Comparison of ENCODE assay signal across 18 mouse cellular contexts in the genomic region with DNA sequence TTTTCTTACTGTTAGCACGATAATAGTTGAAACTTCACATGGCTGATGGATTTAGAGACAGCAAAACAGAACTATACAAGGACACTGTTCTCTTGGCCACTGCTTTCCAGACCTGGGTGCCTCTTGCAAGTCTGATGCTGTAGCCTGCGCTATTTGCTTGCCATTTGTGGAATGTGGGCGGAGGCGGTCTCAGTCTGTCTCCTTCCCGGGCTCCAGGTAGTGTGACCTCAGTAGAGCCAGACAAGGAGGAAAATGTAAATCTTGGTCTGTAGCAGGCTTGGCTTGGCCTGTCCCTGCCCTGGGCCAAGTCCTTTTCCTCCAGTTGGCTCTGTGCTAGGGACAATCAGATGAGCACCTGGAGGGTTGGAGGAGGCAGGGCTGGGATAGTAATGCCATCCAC. TPM values are rescaled to one million over a fixed set of nuclear protein-coding genes. Genes with fewer than 3 reads are reported as not detected.
DNase-seq lines count a peak whose midpoint lies in the region; ATAC-seq lines count a peak whose summit lies in the region.
"Had no signal": no experiment of that assay in that cellular context is flagged by ENCODE, and none has a peak within 500 bp of the region (broad histone marks: within the 10 kb centered on the region; RNA-seq: fewer than 3 reads in every experiment).

No protein-coding gene starts in this region.

- H3K4me3 ChIP-seq in heart, embryonic 10.5 days = no peak overlapping the region
- no peak overlapping the region for H3K4me3 ChIP-seq in kidney, embryonic 16.5 days (ENCODE audit: low read length)
- no peak overlapping the region for H3K4me3 ChIP-seq in lung, embryonic 15.5 days
- no peak overlapping the region for H3K4me3 ChIP-seq in stomach, embryonic 16.5 days (replicated peaks; ENCODE audit: low read length)
- no peak overlapping the region for H3K4me3 ChIP-seq in liver, embryonic 11.5 days (ENCODE audit: low read depth, low read length)
- H3K4me3 ChIP-seq: forebrain, embryonic 15.5 days; liver, embryonic 13.5 days; neural tube, embryonic 12.5 days had no signal

- H3K4me1 ChIP-seq in heart, embryonic 10.5 days = peaks cover 30% of the 10 kb centered on the region
- H3K4me1 ChIP-seq in kidney, embryonic 16.5 days (ENCODE audit: insufficient read depth, low read length) = peaks cover 33% of the 10 kb centered on the region
- H3K4me1 ChIP-seq in lung, embryonic 15.5 days = peaks cover 42% of the 10 kb centered on the region
- H3K4me1 ChIP-seq in stomach, embryonic 16.5 days (ENCODE audit: control insufficient read depth, insufficient read depth, low read length) = peaks cover 18% of the 10 kb centered on the region
- H3K4me1 ChIP-seq in liver, embryonic 11.5 days (replicated peaks; ENCODE audit: control insufficient read depth, insufficient read depth, low read length) = 0 out of 2 replicates have a peak, but pooled peaks cover 2% of the 10 kb centered on the region
- H3K4me1 ChIP-seq: forebrain, embryonic 15.5 days; liver, embryonic 13.5 days had no signal

- 43% methylated on average over 5 of the region's 5 CpGs for WGBS in heart, embryonic 10.5 days
- 55% methylated on average over 5 of the region's 5 CpGs for WGBS in kidney, embryonic 16.5 days
- 47% methylated on average over 5 of the region's 5 CpGs for WGBS in lung, embryonic 15.5 days
- 52% methylated on average over 5 of the region's 5 CpGs for WGBS in stomach, embryonic 16.5 days
- 63% methylated on average over 5 of the region's 5 CpGs for WGBS in liver, embryonic 11.5 days

- no peaks in the 10 kb centered on the region for H3K27me3 ChIP-seq in heart, embryonic 10.5 days (ENCODE audit: insufficient read depth, poor library complexity, severe bottlenecking)
- no peaks in the 10 kb centered on the region for H3K27me3 ChIP-seq in kidney, embryonic 16.5 days (ENCODE audit: insufficient read depth, low read length)
- H3K27me3 ChIP-seq in lung, embryonic 15.5 days = no peaks in the 10 kb centered on the region
- no peaks in the 10 kb centered on the region for H3K27me3 ChIP-seq in stomach, embryonic 16.5 days (ENCODE audit: control insufficient read depth, insufficient read depth, low read length)
- no peaks in the 10 kb centered on the region for H3K27me3 ChIP-seq in liver, embryonic 11.5 days (replicated peaks; ENCODE audit: control insufficient read depth, insufficient read depth, low read length)
- H3K27me3 ChIP-seq: forebrain, embryonic 15.5 days; liver, embryonic 13.5 days; neural tube, embryonic 12.5 days had no signal

- H3K36me3 ChIP-seq in heart, embryonic 10.5 days = no peaks in the 10 kb centered on the region
- no peaks in the 10 kb centered on the region for H3K36me3 ChIP-seq in kidney, embryonic 16.5 days (ENCODE audit: insufficient read depth, low read length)
- H3K36me3 ChIP-seq in lung, embryonic 15.5 days = no peaks in the 10 kb centered on the region
- no peaks in the 10 kb centered on the region for H3K36me3 ChIP-seq in stomach, embryonic 16.5 days (ENCODE audit: control insufficient read depth, insufficient read depth, low read length)
- no peaks in the 10 kb centered on the region for H3K36me3 ChIP-seq in liver, embryonic 11.5 days (ENCODE audit: control insufficient read depth, insufficient read depth, low read length)
- H3K36me3 ChIP-seq: forebrain, embryonic 15.5 days; liver, embryonic 13.5 days; neural tube, embryonic 12.5 days had no signal

- H3K9me3 ChIP-seq in heart, embryonic 10.5 days = no peaks in the 10 kb centered on the region
- H3K9me3 ChIP-seq in kidney, embryonic 16.5 days (ENCODE audit: low read length) = no peaks in the 10 kb centered on the region
- no peaks in the 10 kb centered on the region for H3K9me3 ChIP-seq in lung, embryonic 15.5 days
- H3K9me3 ChIP-seq in stomach, embryonic 16.5 days (replicated peaks; ENCODE audit: control insufficient read depth, low read length) = no peaks in the 10 kb centered on the region
- H3K9me3 ChIP-seq in liver, embryonic 11.5 days (ENCODE audit: control insufficient read depth, low read length) = no peaks in the 10 kb centered on the region
- H3K9me3 ChIP-seq: forebrain, embryonic 15.5 days; liver, embryonic 13.5 days; neural tube, embryonic 12.5 days had no signal

- H3K4me2 ChIP-seq in kidney, embryonic 16.5 days (replicated peaks; ENCODE audit: low read depth, low read length) = no peak overlapping the region
- no peak overlapping the region for H3K4me2 ChIP-seq in lung, embryonic 15.5 days
- no peak overlapping the region for H3K4me2 ChIP-seq in stomach, embryonic 16.5 days (ENCODE audit: low read depth, low read length)
- H3K4me2 ChIP-seq in liver, embryonic 11.5 days = no peak overlapping the region
- H3K4me2 ChIP-seq: forebrain, embryonic 15.5 days; hindbrain, embryonic 14.5 days; liver, embryonic 13.5 days; neural tube, embryonic 12.5 days had no signal

- H3K9ac ChIP-seq in kidney, embryonic 16.5 days (replicated peaks; ENCODE audit: low read length) = no peak overlapping the region
- H3K9ac ChIP-seq in lung, embryonic 15.5 days = no peak overlapping the region
- no peak overlapping the region for H3K9ac ChIP-seq in stomach, embryonic 16.5 days (ENCODE audit: low read length)
- no peak overlapping the region for H3K9ac ChIP-seq in liver, embryonic 11.5 days (ENCODE audit: low read depth, low read length)
- H3K9ac ChIP-seq: forebrain, embryonic 15.5 days; hindbrain, embryonic 14.5 days; liver, embryonic 13.5 days; neural tube, embryonic 12.5 days had no signal

- H3K27ac ChIP-seq in heart, embryonic 10.5 days = peak overlapping the region; percentile 42; the same call in 1 of the 2 replicates
- no peak overlapping the region for H3K27ac ChIP-seq in kidney, embryonic 16.5 days (ENCODE audit: low read length)
- H3K27ac ChIP-seq in lung, embryonic 15.5 days = peak overlapping the region; percentile 66
- no peak overlapping the region for H3K27ac ChIP-seq in stomach, embryonic 16.5 days (ENCODE audit: low read length)
- H3K27ac ChIP-seq in liver, embryonic 11.5 days (ENCODE audit: low read depth, low read length) = no peak overlapping the region
- H3K27ac ChIP-seq: forebrain, embryonic 15.5 days; hindbrain, embryonic 14.5 days; liver, embryonic 13.5 days; neural tube, embryonic 12.5 days had no signal

- ATAC-seq in kidney, embryonic 16.5 days (ENCODE audit: low FRiP score, low TSS enrichment) = peak; percentile 28; the same call in 1 of the 2 replicates
- ATAC-seq in lung, embryonic 15.5 days (ENCODE audit: borderline replicate concordance, extremely low read depth, low FRiP score, low TSS enrichment) = peak; percentile 17; the same call in 1 of the 2 replicates
- peak; percentile 20; the same call in 1 of the 2 replicates for ATAC-seq in stomach, embryonic 16.5 days (ENCODE audit: insufficient read depth, low FRiP score)
- ATAC-seq in liver, embryonic 11.5 days (replicated peaks; ENCODE audit: low FRiP score) = no peak
- ATAC-seq: forebrain, embryonic 15.5 days had no signal

- DNase-seq in heart, embryonic 10.5 days (ENCODE audit: low spot score) = no peak
- DNase-seq in heart, adult 18-20 months = no peak
- no peak for DNase-seq in liver, embryonic 11.5 days (ENCODE audit: low spot score)
- DNase-seq in testis, postnatal 10 days (ENCODE audit: low spot score) = no peak
- DNase-seq in layer of hippocampus, adult 11-12 months (ENCODE audit: low spot score) = no peak
- DNase-seq: adrenal gland, adult 2 months; cerebellum, adult 2 months; heart, adult 11 months; left cerebral cortex, postnatal 4 days; liver, embryonic 13.5 days had no signal

RNA-seq across cellular contexts. Expression of a gene that starts 30.2 kb away (rescaled TPM):
- 0.34 and 0.46 TPM in 2 replicates for polyA plus RNA-seq in heart, embryonic 10.5 days (2016; fragmentation: Nextera tagmentation; extraction: Ambion mirVana)
- 10 to 100 TPM; 26.8 to 29.7 TPM for total RNA-seq in heart, adult 18-20 months (2021)
- polyA plus RNA-seq in kidney, embryonic 16.5 days (2015; fragmentation: Nextera tagmentation; extraction: Ambion mirVana) = 25.6 and 26.6 TPM in 2 replicates
- 6.4 and 7.3 TPM in 2 replicates for polyA plus RNA-seq in lung, embryonic 15.5 days (2015; fragmentation: Nextera tagmentation; extraction: Ambion mirVana)
- 15.8 and 16.4 TPM in 2 replicates for polyA plus RNA-seq in stomach, embryonic 16.5 days (2015; fragmentation: Nextera tagmentation; extraction: Ambion mirVana)
- polyA plus RNA-seq in liver, embryonic 11.5 days (2014; fragmentation: Nextera tagmentation; extraction: Ambion mirVana) = 0.23 and 0.34 TPM in 2 replicates
- total RNA-seq: adrenal gland, adult 2 months; left cerebral cortex, postnatal 4 days; megakaryocyte-erythroid progenitor cell, adult 5-6 weeks had no signal
- polyA plus RNA-seq: adrenal gland, adult 2 months; forebrain, embryonic 15.5 days; hindbrain, embryonic 14.5 days; testis, adult 2 months had no signal

Comparison
In these comparisons a context has a peak if more than half of its experiments do, and no peak if none do; other contexts are left out.
1. H3K27ac ChIP-seq: peak in heart, embryonic 10.5 days (single experiment) and lung, embryonic 15.5 days (single experiment); none in kidney, embryonic 16.5 days (single experiment), stomach, embryonic 16.5 days (single experiment) and liver, embryonic 11.5 days (single experiment).